Mouse (Mus musculus) limb, embryonic 13.5 days (tissue): ENCODE measurements around the gene Ankrd13c. TPM values are rescaled to one million over a fixed set of nuclear protein-coding genes. Genes with fewer than 3 reads are reported as not detected.
A peak's percentile ranks its signal among the peaks of the same experiment; 100 is the strongest.

Experiments
- ATAC-seq: fragments of 200-750 bp; cut with Nextera tagmentation; 2 replicates; pipeline ENCODE4 v1.8.0; 2017; ENCODE audit warnings: low read depth, moderate number of reproducible peaks, moderate TSS enrichment; ENCODE audit not compliant: low FRiP score
- H3K27ac ChIP-seq: fragments of 300-500 bp; sonication (generic); 2 replicates; pipeline ENCODE4 v1.5.1; 2015; ENCODE audit warnings: inconsistent platforms, mild to moderate bottlenecking, moderate library complexity
- H3K27me3 ChIP-seq: fragments of 300-500 bp; sonication (generic); 2 replicates; pipeline ENCODE4 v1.6.1; 2015; ENCODE audit warnings: mild to moderate bottlenecking, inconsistent platforms
- H3K36me3 ChIP-seq: fragments of 300-500 bp; sonication (generic); 2 replicates; pipeline ENCODE4 v1.6.1; 2015; ENCODE audit warnings: inconsistent platforms, mild to moderate bottlenecking, moderate library complexity
- H3K4me1 ChIP-seq: fragments of 300-500 bp; sonication (generic); 2 replicates; pipeline ENCODE4 v1.6.1; 2015; ENCODE audit warnings: inconsistent platforms
- H3K4me2 ChIP-seq: fragments of 300-500 bp; sonication (generic); replicated peaks from 2 replicates; pipeline ENCODE4 v1.6.1; 2015; ENCODE audit warnings: inconsistent platforms, mild to moderate bottlenecking, moderate library complexity
- H3K4me3 ChIP-seq: fragments of 300-500 bp; sonication (generic); 2 replicates; pipeline ENCODE4 v1.5.1; 2015; ENCODE audit warnings: moderate library complexity, mild to moderate bottlenecking, inconsistent platforms
- H3K9ac ChIP-seq: fragments of 300-500 bp; sonication (generic); 2 replicates; pipeline ENCODE4 v1.6.1; 2015; ENCODE audit warnings: mild to moderate bottlenecking, inconsistent platforms
- H3K9me3 ChIP-seq: fragments of 300-500 bp; sonication (generic); 2 replicates; pipeline ENCODE4 v1.6.1; 2016; ENCODE audit warnings: inconsistent platforms
- WGBS: fragments of 180-500 bp; shearing (Covaris S2); methylation state at CpG from one replicate; pipeline ENCODE4 v1.1.7; 2015; 5-methylcytosine and 5-hydroxymethylcytosine counted together
- polyA plus RNA-seq: library from polyadenylated mRNA; unstranded; fragments of >200 nt; fragmentation: Nextera tagmentation; extraction: Ambion mirVana; gene quantifications from 2 replicates; pipeline ENCODE4 v1.2.1, GENCODE M21; 2015

Ankrd13c gene
- polyA plus RNA-seq, 1 experiment from 2014 or later, result 14.9 TPM

GRCm38 (mm10) chr3:157971151-157971550 is 24.1 kb downstream of the Ankrd13c start:
- H3K4me2 ChIP-seq, result no peak overlapping the region
- no peak overlapping the region for H3K27ac ChIP-seq
- H3K27me3 ChIP-seq, result no peaks in the 10 kb centered on the region
- H3K9me3 ChIP-seq, result no peaks in the 10 kb centered on the region
- ATAC-seq, result no peak
- WGBS, result 97% methylated on average over 2 of the region's 2 CpGs
- no peak overlapping the region for H3K9ac ChIP-seq
- peaks cover 11% of the 10 kb centered on the region; the same call in 1 of the 2 replicates for H3K36me3 ChIP-seq
- no peak overlapping the region for H3K4me3 ChIP-seq
- H3K4me1 ChIP-seq, result no peaks in the 10 kb centered on the region

- Histone ChIP-seq H3K9me3 (no peaks in the 10 kb centered on the region), H3K27ac (no peak overlapping the region), H3K9ac (no peak overlapping the region), H3K4me2 (no peak overlapping the region), H3K27me3 (no peaks in the 10 kb centered on the region), H3K4me3 (no peak overlapping the region), H3K36me3 (peaks cover 11% of the 10 kb centered on the region; the same call in 1 of the 2 replicates), H3K4me1 (no peaks in the 10 kb centered on the region)
- WGBS, result 96% methylated on average over 2 of the region's 2 CpGs
- no peak for ATAC-seq
These were observed 26.2 kb downstream of the Ankrd13c start for GRCm38 (mm10) chr3:157973236-157973635.

GRCm38 (mm10) chr3:157979619-157980018 is 32.6 kb downstream of the Ankrd13c start:
- Histone ChIP-seq H3K4me2 (no peak overlapping the region), H3K4me3 (no peak overlapping the region), H3K27me3 (no peaks in the 10 kb centered on the region), H3K9me3 (no peaks in the 10 kb centered on the region), H3K36me3 (peaks cover 12% of the 10 kb centered on the region), H3K9ac (no peak overlapping the region), H3K4me1 (no peaks in the 10 kb centered on the region), H3K27ac (no peak overlapping the region)
- ATAC-seq, result no peak

- H3K4me1 ChIP-seq, result no peaks in the 10 kb centered on the region
- H3K36me3 ChIP-seq, result peaks cover 33% of the 10 kb centered on the region
- H3K4me2 ChIP-seq, result no peak overlapping the region
- ATAC-seq, result no peak
- no peak overlapping the region for H3K9ac ChIP-seq
- H3K27me3 ChIP-seq, result no peaks in the 10 kb centered on the region
- H3K9me3 ChIP-seq, result no peaks in the 10 kb centered on the region
- no peak overlapping the region for H3K27ac ChIP-seq
- no peak overlapping the region for H3K4me3 ChIP-seq
These were observed 46.3 kb downstream of the Ankrd13c start for GRCm38 (mm10) chr3:157993322-157993721.

- no peak overlapping the region for H3K4me3 ChIP-seq
- H3K4me1 ChIP-seq, result no peaks in the 10 kb centered on the region
These were observed 48.7 kb downstream of the Ankrd13c start for GRCm38 (mm10) chr3:157995726-157996125.

GRCm38 (mm10) chr3:157998742-157999369 is 51.8 kb downstream of the Ankrd13c start:
- H3K36me3 ChIP-seq, result peaks cover 40% of the 10 kb centered on the region
- no peak overlapping the region for H3K9ac ChIP-seq
- H3K27me3 ChIP-seq, result no peaks in the 10 kb centered on the region
- no peak overlapping the region for H3K27ac ChIP-seq
- no peaks in the 10 kb centered on the region for H3K4me1 ChIP-seq
- H3K9me3 ChIP-seq, result no peaks in the 10 kb centered on the region
- 36% methylated on average over 1 of the region's 1 CpGs for WGBS
- no peak overlapping the region for H3K4me2 ChIP-seq
- ATAC-seq, result no peak
- no peak overlapping the region for H3K4me3 ChIP-seq

More at GRCm38 (mm10) chr3:157995726-157996125, 48.7 kb downstream of the Ankrd13c start:
- WGBS, result 87% methylated on average over 2 of the region's 2 CpGs
- no peak overlapping the region for H3K9ac ChIP-seq
- no peak for ATAC-seq
- H3K27me3 ChIP-seq, result no peaks in the 10 kb centered on the region
- H3K36me3 ChIP-seq, result peaks cover 25% of the 10 kb centered on the region
- H3K27ac ChIP-seq, result no peak overlapping the region
- no peaks in the 10 kb centered on the region for H3K9me3 ChIP-seq
- H3K4me2 ChIP-seq, result no peak overlapping the region

- no peak for ATAC-seq
- Histone ChIP-seq H3K9ac (no peak overlapping the region), H3K27me3 (no peaks in the 10 kb centered on the region), H3K4me2 (no peak overlapping the region), H3K36me3 (peaks cover 54% of the 10 kb centered on the region), H3K9me3 (no peaks in the 10 kb centered on the region), H3K27ac (no peak overlapping the region), H3K4me3 (no peak overlapping the region), H3K4me1 (no peaks in the 10 kb centered on the region)
- WGBS, result 85% methylated on average over 1 of the region's 1 CpGs
These were observed 61.6 kb downstream of the Ankrd13c start for GRCm38 (mm10) chr3:158008647-158009046.

- Histone ChIP-seq H3K9ac (no peak overlapping the region), H3K4me1 (no peaks in the 10 kb centered on the region), H3K4me2 (no peak overlapping the region), H3K4me3 (no peak overlapping the region), H3K36me3 (peaks cover 53% of the 10 kb centered on the region), H3K9me3 (no peaks in the 10 kb centered on the region), H3K27ac (no peak overlapping the region), H3K27me3 (no peaks in the 10 kb centered on the region)
- 39% methylated on average over 1 of the region's 1 CpGs for WGBS
- ATAC-seq, result no peak
These were observed 62.8 kb downstream of the Ankrd13c start for GRCm38 (mm10) chr3:158009762-158010320.

GRCm38 (mm10) chr3:158031371-158031925 is 84.4 kb downstream of the Ankrd13c start:
- peak overlapping the region; percentile 95 for H3K9ac ChIP-seq
- ATAC-seq, result peak; percentile 91
- H3K9me3 ChIP-seq, result no peaks in the 10 kb centered on the region
- H3K27me3 ChIP-seq, result no peaks in the 10 kb centered on the region
- H3K4me1 ChIP-seq, result peaks cover 24% of the 10 kb centered on the region
- H3K4me3 ChIP-seq, result peak overlapping the region; percentile 97
- peak overlapping the region; percentile 76 for H3K4me2 ChIP-seq
- WGBS, result 0% methylated on average over 61 of the region's 61 CpGs
- H3K27ac ChIP-seq, result peak overlapping the region; percentile 96
- H3K36me3 ChIP-seq, result peaks cover 10% of the 10 kb centered on the region

GRCm38 (mm10) chr3:158032106-158032505 is 85.1 kb downstream of the Ankrd13c start:
- Histone ChIP-seq H3K9ac (peak overlapping the region; percentile 95), H3K4me1 (peaks cover 24% of the 10 kb centered on the region), H3K9me3 (no peaks in the 10 kb centered on the region), H3K27me3 (no peaks in the 10 kb centered on the region), H3K4me2 (peak overlapping the region; percentile 76), H3K36me3 (peaks cover 4% of the 10 kb centered on the region), H3K4me3 (peak overlapping the region; percentile 97), H3K27ac (peak overlapping the region; percentile 96)
- no peak for ATAC-seq
- WGBS, result 5% methylated on average over 4 of the region's 4 CpGs

- Histone ChIP-seq H3K4me2 (peak overlapping the region; percentile 78), H3K9ac (peak overlapping the region; percentile 93), H3K4me1 (peaks cover 32% of the 10 kb centered on the region), H3K36me3 (no peaks in the 10 kb centered on the region; the same call in 1 of the 2 replicates), H3K27ac (peak overlapping the region; percentile 81), H3K4me3 (peak overlapping the region; percentile 89), H3K27me3 (no peaks in the 10 kb centered on the region), H3K9me3 (no peaks in the 10 kb centered on the region)
- WGBS, result under 1% methylated on average over 11 of the region's 11 CpGs
- no peak for ATAC-seq
These were observed 88.8 kb downstream of the Ankrd13c start for GRCm38 (mm10) chr3:158035866-158036265.

GRCm38 (mm10) chr3:158036329-158036988 is 89.4 kb downstream of the Ankrd13c start, which contains the start of the genes Srsf11 and Lrrc40:
Srsf11 (minus strand) TSS chr3:158036639.
Lrrc40 (plus strand) TSS chr3:158036662.
- under 1% methylated on average over 55 of the region's 55 CpGs for WGBS
- peak within 1 kb of the TSS; percentile 89 for H3K4me3 ChIP-seq
- H3K4me2 ChIP-seq, result peak within 1 kb of the TSS; percentile 78
- no peaks in the 10 kb centered on the region; the same call in 1 of the 2 replicates for H3K36me3 ChIP-seq
- no peaks in the 10 kb centered on the region for H3K27me3 ChIP-seq
- H3K9ac ChIP-seq, result peak within 1 kb of the TSS; percentile 93
- peak; percentile 97 for ATAC-seq
- H3K27ac ChIP-seq, result peak within 1 kb of the TSS; percentile 81
- H3K4me1 ChIP-seq, result peaks cover 32% of the 10 kb centered on the region
- no peaks in the 10 kb centered on the region for H3K9me3 ChIP-seq
